Mouse (Mus musculus) cerebellum, adult 2 months (tissue): Measurements from ENCODE around the gene Ern2. TPM values are rescaled to one million over a fixed set of nuclear protein-coding genes. Genes with fewer than 3 reads are reported as not detected.

Source experiments
- DNase-seq, 2 experiments: peaks; one replicate each; pipeline ENCODE4 v3.0.0; 2021
- H3K27ac ChIP-seq: fragments of 200-500 bp; 2 replicates; pipeline ENCODE4 v1.5.1; 2012; ENCODE audit warnings: low read length, control low read depth, inconsistent platforms; ENCODE audit not compliant: insufficient read depth
- H3K27me3 ChIP-seq: fragments of 200-500 bp; 2 replicates; pipeline ENCODE4 v1.6.1; 2012; ENCODE audit warnings: inconsistent platforms, mild to moderate bottlenecking, low read length, moderate library complexity; ENCODE audit not compliant: control insufficient read depth, insufficient read depth
- H3K4me1 ChIP-seq: fragments of 200-500 bp; 2 replicates; pipeline ENCODE4 v1.6.1; 2011; ENCODE audit warnings: low read length; ENCODE audit not compliant: control insufficient read depth, insufficient read depth
- H3K4me3 ChIP-seq: fragments of 200-500 bp; replicated peaks from 2 replicates; pipeline ENCODE3; 2011; ENCODE audit warnings: mild to moderate bottlenecking, low read depth, low read length, control low read depth; ENCODE audit not compliant: insufficient read depth
- CTCF ChIP-seq: fragments of 200-500 bp; IDR thresholded peaks from 2 replicates; pipeline ENCODE4 v1.5.1; 2011; ENCODE audit warnings: low read depth, mild to moderate bottlenecking, control low read depth, low read length, moderate library complexity, borderline replicate concordance; ENCODE audit not compliant: insufficient read depth
- POLR2A ChIP-seq: fragments of 200-500 bp; IDR thresholded peaks from 2 replicates; pipeline ENCODE4 v1.6.1; 2011; ENCODE audit warnings: low read length, control low read depth, borderline replicate concordance; ENCODE audit not compliant: insufficient read depth
- WGBS: fragments of 180-500 bp; shearing (Covaris S2); methylation state at CpG from one replicate; pipeline ENCODE4 v1.1.7; 2018; 5-methylcytosine and 5-hydroxymethylcytosine counted together
- polyA plus RNA-seq: library from polyadenylated mRNA; depleted of rRNA; stranded (reverse); fragments of >200 nt; gene quantifications from 2 replicates; pipeline ENCODE4 v1.2.3, GENCODE M21; 2012; rRNA removed

Ern2 gene
- polyA plus RNA-seq, 1 experiment, result 0.21 TPM

DNA sequence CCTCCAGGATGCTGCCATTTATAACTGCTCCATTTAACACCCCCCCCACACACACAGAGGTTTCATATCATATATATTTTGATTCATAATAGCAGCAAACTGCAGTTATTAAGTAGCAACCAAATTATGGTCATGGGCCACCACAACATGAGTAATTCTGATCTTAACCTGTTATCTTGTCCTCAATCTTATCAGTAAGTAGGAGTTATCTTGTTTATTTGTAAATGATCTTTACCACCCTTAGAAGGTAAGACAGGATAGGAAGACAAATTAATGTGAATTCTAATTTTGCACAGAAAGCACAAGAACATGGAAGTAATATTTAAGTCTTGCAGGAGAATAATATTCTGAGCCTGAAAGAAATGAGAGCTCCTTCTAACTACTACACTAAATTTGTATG lies 54.2 kb downstream of the Ern2 start:
- Histone ChIP-seq H3K27ac (no peak overlapping the region), H3K4me3 (no peak overlapping the region), H3K27me3 (no peaks in the 10 kb centered on the region), H3K4me1 (no peaks in the 10 kb centered on the region; the same call in 1 of the 2 replicates)
- no peak for TF ChIP-seq POLR2A
- no peak for TF ChIP-seq CTCF
- DNase-seq, result no peak

DNA sequence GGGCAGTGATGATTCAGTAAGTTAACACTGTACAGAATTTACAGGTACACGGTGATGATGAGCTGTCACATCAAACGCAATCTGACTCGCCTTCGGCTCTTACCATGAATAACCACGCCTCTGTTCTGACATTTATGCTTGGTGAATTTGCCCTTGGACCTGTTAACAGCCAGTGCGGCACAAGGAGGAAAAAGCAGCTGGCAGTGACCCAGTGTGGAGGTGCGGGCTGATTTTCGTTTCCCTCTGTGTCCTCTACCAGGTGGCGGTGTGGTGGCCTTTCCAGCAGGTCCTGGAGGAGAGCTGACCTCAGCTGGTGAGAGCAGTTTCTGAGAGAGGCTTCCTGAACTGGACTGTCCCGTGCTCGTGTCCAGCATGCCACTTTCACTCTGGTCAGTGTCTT lies 59.1 kb downstream of the Ern2 start:
- 92% methylated on average over 11 of the region's 11 CpGs for WGBS
- Histone ChIP-seq H3K27ac (no peak overlapping the region), H3K4me3 (no peak overlapping the region), H3K27me3 (no peaks in the 10 kb centered on the region), H3K4me1 (no peaks in the 10 kb centered on the region)
- no peak for TF ChIP-seq POLR2A
- TF ChIP-seq CTCF, result no peak
- no peak for DNase-seq

DNA sequence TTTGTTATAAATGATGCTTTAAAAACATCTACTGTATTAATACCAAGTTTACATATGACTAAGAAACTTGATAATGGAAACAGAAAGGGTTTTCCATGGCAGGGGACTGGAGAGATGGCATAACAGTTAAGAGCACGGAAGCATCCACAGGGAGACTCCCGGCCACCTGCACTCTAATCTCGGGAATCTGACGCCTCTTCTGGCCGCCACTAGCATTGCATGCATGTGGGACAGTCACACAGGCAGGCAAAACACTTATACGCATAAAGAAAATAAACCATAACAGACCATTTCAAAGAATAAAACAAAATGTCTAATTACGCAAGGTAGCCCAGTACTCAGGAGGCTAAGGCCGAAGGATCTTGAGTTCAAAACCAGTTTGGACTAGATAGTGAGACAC lies 60.4 kb downstream of the Ern2 start:
- Histone ChIP-seq H3K4me1 (no peaks in the 10 kb centered on the region), H3K4me3 (no peak overlapping the region), H3K27ac (no peak overlapping the region), H3K27me3 (no peaks in the 10 kb centered on the region)
- TF ChIP-seq POLR2A (no peak), CTCF (no peak)
- WGBS, result 65% methylated on average over 8 of the region's 8 CpGs
- no peak for DNase-seq

DNA sequence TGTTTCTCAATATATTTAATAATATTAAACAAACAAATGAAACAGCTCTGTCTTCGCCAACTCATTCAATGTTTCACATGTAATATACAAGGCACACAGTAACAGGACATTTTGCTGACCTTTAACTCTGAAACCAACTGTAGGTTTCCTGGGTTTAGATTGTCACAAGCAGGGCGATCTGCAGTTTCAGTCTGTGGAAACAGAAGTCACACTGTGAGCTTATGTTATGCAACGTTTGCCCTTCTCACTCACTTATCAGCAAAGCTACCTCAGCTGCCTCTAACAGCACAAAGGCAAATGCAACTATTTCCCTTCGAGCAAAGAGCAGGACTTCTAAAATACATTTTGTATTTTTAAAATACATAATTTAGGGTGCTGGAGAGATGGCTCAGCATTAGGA lies 62.5 kb downstream of the Ern2 start:
- 90% methylated on average over 4 of the region's 4 CpGs for WGBS
- H3K4me1 ChIP-seq, result no peaks in the 10 kb centered on the region
- no peak for TF ChIP-seq POLR2A
- no peak for TF ChIP-seq CTCF
- H3K27ac ChIP-seq, result no peak overlapping the region
- DNase-seq, result no peak
- no peak overlapping the region for H3K4me3 ChIP-seq
- H3K27me3 ChIP-seq, result no peaks in the 10 kb centered on the region

Other genes starting within 250 kb of the Ern2 start
- 32.3 and 32.6 TPM in 2 replicates for gene Cog7, start 204.5 kb downstream of the Ern2 start, polyA plus RNA-seq
- 22.8 and 23.1 TPM in 2 replicates for gene Gga2, start 165.0 kb downstream of the Ern2 start, polyA plus RNA-seq
- gene Ubfd1, start 119.0 kb downstream of the Ern2 start, polyA plus RNA-seq, result 52.0 and 56.9 TPM in 2 replicates
- 4.8 and 6.2 TPM in 2 replicates for gene Ears2, start 118.9 kb downstream of the Ern2 start, polyA plus RNA-seq
- 204 and 236 TPM in 2 replicates for gene Ndufab1, start 84.3 kb downstream of the Ern2 start, polyA plus RNA-seq
- gene Palb2, start 53.2 kb downstream of the Ern2 start, polyA plus RNA-seq, result 2.2 and 2.6 TPM in 2 replicates
- gene Dctn5, start 53.2 kb downstream of the Ern2 start, polyA plus RNA-seq, result 110 and 115 TPM in 2 replicates
- 2.0 and 2.1 TPM in 2 replicates for gene Plk1, start 26.8 kb downstream of the Ern2 start, polyA plus RNA-seq
- 0.29 and 0.46 TPM in 2 replicates for gene Chp2, start 33.3 kb upstream of the Ern2 start, polyA plus RNA-seq
- gene Prkcb, start 102.5 kb upstream of the Ern2 start, polyA plus RNA-seq, result 311 and 324 TPM in 2 replicates